Mouse (Mus musculus): ENCODE data around the gene Slco6d1. TPM values are rescaled to one million over a fixed set of nuclear protein-coding genes. Genes with fewer than 3 reads are reported as not detected.

Slco6d1 gene
- polyA plus RNA-seq, 1 experiment from 2014 or later = not detected

Small RNAs within 50 kb of the gene (microRNA-seq; reads per million reads assigned to microRNA genes)
- gene Gm26134 = not detected

All from liver, embryonic 12.5 days (tissue).